Mouse (Mus musculus): ENCODE data around the gene Dennd4a. TPM values are rescaled to one million over a fixed set of nuclear protein-coding genes. Genes with fewer than 3 reads are reported as not detected.

Dennd4a gene
- 8.1 TPM for polyA plus RNA-seq (2014; fragmentation: Illumina TruSeq; extraction: RNeasy Lipid Tissue Mini Kit (QIAGEN cat#74804); ENCODE audit: low replicate concordance)

DNA sequence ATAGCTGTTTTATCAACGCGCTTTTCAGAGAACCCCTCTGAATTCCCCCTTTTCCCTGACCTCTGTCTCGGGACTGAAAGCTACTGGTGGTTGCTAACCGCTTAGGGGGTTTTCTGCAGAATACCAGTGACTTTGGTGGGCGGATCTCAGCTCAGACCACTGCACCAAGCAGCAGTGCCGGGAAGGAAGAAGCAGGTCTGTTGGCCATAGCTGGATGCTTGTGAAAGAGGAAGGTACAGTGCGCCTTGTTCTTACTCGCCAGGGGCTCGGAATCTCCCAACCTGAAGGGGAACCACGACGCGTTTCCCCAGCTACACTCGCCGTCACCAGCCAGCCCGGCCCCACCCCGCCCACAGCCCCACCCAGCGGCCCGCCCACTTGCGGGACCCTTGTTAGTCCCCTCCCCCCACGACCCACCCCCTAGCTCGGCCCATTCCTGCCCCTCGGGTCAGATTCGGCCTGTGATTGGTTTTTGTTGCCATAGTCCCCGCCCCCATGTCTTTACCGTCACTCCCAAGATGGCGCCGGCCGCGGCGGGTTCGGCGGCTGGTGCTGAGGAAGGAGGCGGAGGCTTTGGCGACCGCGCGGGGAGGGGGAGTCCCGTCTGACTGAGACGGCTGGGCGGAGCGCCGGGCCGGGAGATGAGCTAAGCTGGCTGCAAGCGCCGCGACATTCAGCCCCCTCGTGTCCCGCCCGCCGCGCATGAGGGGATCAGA lies at the start of gene Dennd4a:
Gene Dennd4a (plus strand): TSS at position 519 of the 716 bp plus-strand sequence.

DNA sequence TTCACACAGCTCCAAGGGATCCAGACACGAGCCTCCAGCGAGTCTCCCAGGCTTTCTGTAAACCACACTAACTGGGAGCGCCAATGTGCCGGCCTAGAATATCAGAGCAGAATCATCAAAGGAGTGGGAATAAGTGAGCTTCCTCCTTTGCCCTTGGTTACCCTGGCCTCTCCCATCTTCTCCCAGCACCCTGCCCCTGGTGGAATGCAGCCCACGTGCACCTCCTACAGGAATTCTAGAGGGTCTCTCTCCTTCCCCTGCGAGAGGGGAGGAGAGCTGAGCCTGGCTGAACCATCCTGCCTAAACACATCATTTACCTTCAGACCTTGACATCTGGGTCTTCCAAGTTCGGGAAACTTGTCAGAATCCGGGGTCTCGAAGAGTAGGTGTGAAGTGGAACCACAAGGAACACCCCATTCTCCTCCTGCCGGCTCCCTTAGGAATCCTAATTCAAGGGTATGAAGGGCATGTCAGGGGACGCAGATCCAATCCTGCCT lies 140.1 kb downstream of the Dennd4a start, which contains the start of gene Slc24a1:
Gene Slc24a1 (minus strand): TSS at position 447 of the 497 bp plus-strand sequence.

DNA sequence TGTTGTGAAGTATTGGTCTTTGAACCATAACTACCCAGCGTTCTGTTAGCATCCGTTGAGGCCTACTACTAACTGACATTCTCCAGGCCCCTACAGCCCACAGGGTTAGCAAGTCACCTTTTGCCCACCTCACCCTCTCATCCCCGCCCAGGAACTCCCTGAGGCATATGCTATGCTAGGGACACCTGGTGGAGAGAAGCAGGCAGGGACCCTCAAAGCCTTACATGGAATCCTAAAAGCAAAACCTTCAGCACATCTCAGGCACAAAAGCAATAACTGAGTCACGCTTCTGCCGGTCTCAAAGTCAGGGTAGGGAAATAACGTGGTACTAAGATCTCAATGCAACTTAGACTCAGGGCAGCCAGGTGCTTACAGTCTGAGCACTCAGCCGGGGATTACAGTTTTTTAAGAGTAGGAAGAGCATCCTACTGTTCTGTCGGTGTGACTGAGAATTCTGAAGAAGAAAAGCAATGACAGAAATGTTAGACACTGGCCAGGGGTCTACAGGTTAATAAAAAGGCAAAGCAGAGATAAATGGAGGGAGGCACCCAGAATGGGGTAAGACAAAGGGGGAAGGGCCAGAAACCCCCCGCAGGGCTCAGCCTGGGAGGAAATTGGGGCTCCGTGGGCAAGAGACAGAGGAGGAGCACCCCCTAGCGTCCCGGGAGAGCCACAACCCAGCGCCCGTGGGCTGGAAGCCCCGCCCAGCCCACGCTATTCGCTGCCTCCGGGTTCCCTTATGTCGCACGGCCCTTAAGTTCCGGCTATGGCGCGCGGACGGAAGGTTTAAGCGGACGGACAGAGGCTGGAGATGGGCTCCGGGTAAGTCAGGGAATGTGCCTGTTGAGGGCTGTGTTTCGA lies 149.2 kb downstream of the Dennd4a start, which contains the start of gene Ints14:
Gene Ints14 (plus strand): TSS at position 789 of the 861 bp plus-strand sequence.

Other genes starting within 250 kb of the Dennd4a start
- gene Rab11a, start 73.6 kb upstream of the Dennd4a start, polyA plus RNA-seq (2014; fragmentation: Illumina TruSeq; extraction: RNeasy Lipid Tissue Mini Kit (QIAGEN cat#74804); ENCODE audit: low replicate concordance): 660 TPM
- not detected for gene Slc24a1, start 140.3 kb downstream of the Dennd4a start, polyA plus RNA-seq (2014; fragmentation: Illumina TruSeq; extraction: RNeasy Lipid Tissue Mini Kit (QIAGEN cat#74804); ENCODE audit: low replicate concordance)
- gene Ints14, start 149.6 kb downstream of the Dennd4a start, polyA plus RNA-seq (2014; fragmentation: Illumina TruSeq; extraction: RNeasy Lipid Tissue Mini Kit (QIAGEN cat#74804); ENCODE audit: low replicate concordance): 13.4 TPM
- 78.4 TPM for gene Hacd3, start 210.4 kb downstream of the Dennd4a start, polyA plus RNA-seq (2014; fragmentation: Illumina TruSeq; extraction: RNeasy Lipid Tissue Mini Kit (QIAGEN cat#74804); ENCODE audit: low replicate concordance)
- 115 TPM for gene Dpp8, start 221.1 kb downstream of the Dennd4a start, polyA plus RNA-seq (2014; fragmentation: Illumina TruSeq; extraction: RNeasy Lipid Tissue Mini Kit (QIAGEN cat#74804); ENCODE audit: low replicate concordance)

All from small intestine, adult 10 weeks (tissue).